Mouse (Mus musculus): ENCODE data around the gene Mfap2. TPM values are rescaled to one million over a fixed set of nuclear protein-coding genes. Genes with fewer than 3 reads are reported as not detected.

Gene Mfap2
- polyA plus RNA-seq, 1 experiment from 2014 or later = 287 TPM

DNA sequence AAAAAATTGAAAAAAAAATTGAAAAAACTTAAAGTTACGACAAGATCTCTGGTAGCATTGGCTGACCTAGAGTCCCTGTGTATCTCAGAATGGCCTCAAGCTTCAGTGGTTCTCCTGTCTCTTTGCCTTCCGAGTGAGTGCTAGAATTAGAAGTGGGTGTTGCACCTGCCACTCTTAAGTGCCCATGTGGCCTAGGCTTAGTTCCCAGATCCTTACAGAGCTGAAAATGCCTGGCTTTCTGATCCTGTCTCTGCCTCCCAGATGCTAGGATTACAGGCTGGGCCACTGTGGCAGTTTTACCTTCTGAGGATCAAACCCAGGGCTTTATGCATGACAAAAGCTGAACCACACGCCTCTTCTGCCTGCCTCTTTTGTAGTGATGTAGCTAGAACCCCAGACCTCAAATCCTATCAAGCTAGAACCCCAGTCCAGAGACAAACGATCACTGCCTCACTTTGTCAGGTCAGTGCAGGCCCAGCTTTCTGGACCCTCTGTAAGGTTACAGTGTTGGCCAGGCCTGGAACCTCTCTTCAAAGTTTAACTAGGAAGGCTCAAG lies 54.0 kb downstream of the Mfap2 start:
- H3K9ac ChIP-seq (replicated peaks) = no peak overlapping the region
- H3K27ac ChIP-seq (replicated peaks) = no peak overlapping the region
- 83% methylated on average over 4 of the region's 4 CpGs for WGBS
- H3K4me1 ChIP-seq = peaks cover 13% of the 10 kb centered on the region
- H3K4me2 ChIP-seq (replicated peaks) = no peak overlapping the region
- H3K36me3 ChIP-seq = peaks cover 38% of the 10 kb centered on the region
- H3K27me3 ChIP-seq = no peaks in the 10 kb centered on the region
- no peak overlapping the region for H3K4me3 ChIP-seq
- no peaks in the 10 kb centered on the region for H3K9me3 ChIP-seq
- no peak for ATAC-seq (ENCODE audit: low FRiP score, low read depth)

DNA sequence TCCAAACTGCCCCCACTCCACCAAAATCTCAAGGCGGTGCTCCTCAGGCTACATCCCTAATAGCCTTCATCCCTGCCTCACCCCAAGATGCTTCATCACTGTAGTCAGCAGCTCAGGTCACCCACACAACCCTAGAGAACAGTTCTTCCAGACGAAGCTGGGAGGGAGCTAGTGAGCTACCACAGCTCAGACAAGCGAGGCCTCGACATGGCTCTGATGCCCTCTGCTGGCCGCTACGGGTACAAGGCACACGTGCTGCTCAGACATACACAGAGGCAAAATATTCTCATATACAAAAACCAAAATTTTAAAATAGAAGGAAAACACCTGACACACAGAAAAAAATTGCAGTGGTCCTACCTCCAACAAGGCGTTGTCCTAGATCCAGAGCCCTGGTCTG lies 54.9 kb downstream of the Mfap2 start:
- Histone ChIP-seq H3K9me3 (no peaks in the 10 kb centered on the region), H3K4me2 (replicated peaks) (no peak overlapping the region), H3K27me3 (no peaks in the 10 kb centered on the region), H3K4me3 (no peak overlapping the region), H3K36me3 (peaks cover 47% of the 10 kb centered on the region), H3K27ac (replicated peaks) (no peak overlapping the region), H3K9ac (replicated peaks) (no peak overlapping the region), H3K4me1 (peaks cover 4% of the 10 kb centered on the region; the same call in 1 of the 2 replicates)
- WGBS = 2% methylated on average over 8 of the region's 8 CpGs
- ATAC-seq (ENCODE audit: low FRiP score, low read depth) = no peak

Other genes starting within 250 kb of the Mfap2 start
- gene Padi4, start 236.2 kb upstream of the Mfap2 start, polyA plus RNA-seq (2016; fragmentation: Nextera tagmentation; extraction: Ambion mirVana) = 0.10 and 0.47 TPM in 2 replicates
- 0.05 TPM in 1 of 2 replicates, not detected in the other for gene Padi3, start 199.8 kb upstream of the Mfap2 start, polyA plus RNA-seq (2016; fragmentation: Nextera tagmentation; extraction: Ambion mirVana)
- 0.06 TPM in 1 of 2 replicates, not detected in the other for gene Padi1, start 164.6 kb upstream of the Mfap2 start, polyA plus RNA-seq (2016; fragmentation: Nextera tagmentation; extraction: Ambion mirVana)
- 0.39 and 0.89 TPM in 2 replicates for gene Padi2, start 104.1 kb upstream of the Mfap2 start, polyA plus RNA-seq (2016; fragmentation: Nextera tagmentation; extraction: Ambion mirVana)
- 394 and 399 TPM in 2 replicates for gene Sdhb, start 49.2 kb upstream of the Mfap2 start, polyA plus RNA-seq (2016; fragmentation: Nextera tagmentation; extraction: Ambion mirVana)
- gene Atp13a2, start 23.5 kb upstream of the Mfap2 start, polyA plus RNA-seq (2016; fragmentation: Nextera tagmentation; extraction: Ambion mirVana) = 93.4 and 97.2 TPM in 2 replicates
- gene Crocc, start 50.1 kb downstream of the Mfap2 start, polyA plus RNA-seq (2016; fragmentation: Nextera tagmentation; extraction: Ambion mirVana) = 14.2 and 15.9 TPM in 2 replicates
- 54.7 and 56.8 TPM in 2 replicates for gene Necap2, start 67.9 kb downstream of the Mfap2 start, polyA plus RNA-seq (2016; fragmentation: Nextera tagmentation; extraction: Ambion mirVana)
- 0.31 TPM in 1 of 2 replicates, not detected in the other for gene Spata21, start 77.9 kb downstream of the Mfap2 start, polyA plus RNA-seq (2016; fragmentation: Nextera tagmentation; extraction: Ambion mirVana)
- 28.5 and 33.9 TPM in 2 replicates for gene Szrd1, start 129.4 kb downstream of the Mfap2 start, polyA plus RNA-seq (2016; fragmentation: Nextera tagmentation; extraction: Ambion mirVana)
- 26.6 and 27.0 TPM in 2 replicates for gene Fbxo42, start 137.5 kb downstream of the Mfap2 start, polyA plus RNA-seq (2016; fragmentation: Nextera tagmentation; extraction: Ambion mirVana)
- gene Rsg1, start 203.5 kb downstream of the Mfap2 start, polyA plus RNA-seq (2016; fragmentation: Nextera tagmentation; extraction: Ambion mirVana) = 6.4 and 7.1 TPM in 2 replicates
- gene Arhgef19, start 229.1 kb downstream of the Mfap2 start, polyA plus RNA-seq (2016; fragmentation: Nextera tagmentation; extraction: Ambion mirVana) = 2.1 and 2.7 TPM in 2 replicates

All from midbrain, embryonic 12.5 days (tissue).